Mouse (Mus musculus) Patski (cell line): ENCODE measurements around the gene Pnck. TPM values are rescaled to one million over a fixed set of nuclear protein-coding genes. Genes with fewer than 3 reads are reported as not detected.

Source experiments
- ATAC-seq: fragments of 100-300 bp; one replicate; pipeline ENCODE4 v1.8.0; 2021
- CTCF ChIA-PET: fragments of 350-600 bp; sonication (Branson Sonifier 250); formaldehyde crosslinking; loops from one replicate; lab custom pipeline; 2022; ENCODE audit warnings: inconsistent platforms; lab: Charles Lee
- POLR2A ChIA-PET: fragments of 350-600 bp; sonication (Branson Sonifier 250); formaldehyde crosslinking; loops from one replicate; lab custom pipeline; 2022; ENCODE audit warnings: antibody characterized with exemption, inconsistent platforms; lab: Charles Lee
- DNase-seq: peaks from one replicate; pipeline ENCODE4 v3.0.0-alpha.2; 2011; ENCODE audit warnings: low read depth, low spot score
- H3K27me3 ChIP-seq: fragments of 371-371 bp; one replicate; pipeline ENCODE4 v1.5.1; 2021
- CTCF ChIP-seq: fragments of 100-300 bp; IDR thresholded peaks from one replicate; pipeline ENCODE4 v1.5.1; 2021
- in situ Hi-C: fragments of 300-500 bp; cut with MboI; formaldehyde crosslinking; loops from 3 replicates; pipeline ENCODE4 v1.11.1; 2018; ENCODE audit warnings: low pct_unique_long_range_greater_than_20kb, mixed read lengths
- polyA plus RNA-seq: library from polyadenylated mRNA; unstranded; gene quantifications from one replicate; pipeline ENCODE4 v1.2.3, GENCODE M21; 2021

The Pnck gene
- polyA plus RNA-seq, 1 experiment from 2014 or later, result 0.18 TPM

- CTCF ChIA-PET, result no interaction called here
- no peak for DNase-seq
- in situ Hi-C loops, result loop anchor here (25.0 kb wide), 1 partner anchor 661 kb away; no protein-coding TSS in a partner anchor
- no peak for TF ChIP-seq CTCF
- H3K27me3 ChIP-seq, result peaks cover 3% of the 10 kb centered on the region
- ATAC-seq, result no peak
- POLR2A ChIA-PET, result no interaction called here
These were observed 13.7 kb upstream of the Pnck start for GRCm38 (mm10) chrX:73673619-73673967.

DNA sequence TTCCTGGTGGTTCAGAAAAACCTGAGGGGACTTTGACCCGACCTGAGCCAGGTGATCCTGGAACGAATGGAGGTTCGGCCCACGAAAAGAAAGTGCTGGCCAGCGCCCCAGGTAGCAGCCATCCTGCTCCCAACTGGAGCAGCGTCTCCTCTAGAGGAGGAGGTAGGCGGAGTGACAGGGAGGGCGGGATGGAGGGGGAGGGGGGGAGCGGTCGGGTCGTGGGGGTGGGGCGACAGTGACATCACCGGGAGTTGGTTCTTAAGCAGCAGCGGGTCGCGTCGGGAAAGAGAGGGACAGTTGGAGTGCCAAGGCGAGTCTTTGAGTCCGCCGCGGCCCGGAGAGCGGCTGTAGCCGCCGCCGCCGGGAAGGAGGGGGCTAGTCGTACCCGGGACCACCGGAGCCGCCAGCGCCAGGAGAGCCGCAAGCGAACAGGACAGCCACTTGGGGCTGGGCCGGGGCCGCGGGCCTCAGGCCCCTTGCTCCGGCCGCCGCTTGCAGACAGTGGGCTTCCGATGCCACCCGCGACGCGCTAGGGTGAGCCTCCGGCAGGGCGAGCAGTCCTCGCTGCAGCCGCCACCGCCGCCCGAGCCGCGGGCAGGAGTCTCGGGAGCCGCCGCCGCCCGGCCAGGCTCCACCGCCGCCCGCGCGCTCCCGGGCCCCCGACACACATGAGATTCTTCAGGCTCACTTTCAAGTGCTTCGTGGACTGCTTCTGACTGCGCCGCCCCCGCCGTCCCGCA is 13.1 kb upstream of the Pnck start, which contains the start of gene Slc6a8:
Gene Slc6a8, plus strand, starts transcription at position 272 of the 740 bp plus-strand sequence.
- in situ Hi-C loops, result loop anchor here (25.0 kb wide), 1 partner anchor 661 kb away; no protein-coding TSS in a partner anchor
- ChIA-PET CTCF (interaction anchor here (1.2 to 1.3 kb wide), 2 partner anchors 13 to 18 kb away, joined by 4 to 12 read pairs; no protein-coding TSS in a partner anchor), POLR2A (interaction anchor here (1.0 kb wide), 1 partner anchor 18 kb away, joined by 4 read pairs; no protein-coding TSS in a partner anchor)
- DNase-seq (no peak), ATAC-seq (peak; percentile 53)
- peaks cover 3% of the 10 kb centered on the region for H3K27me3 ChIP-seq
- TF ChIP-seq CTCF, result no peak

DNA sequence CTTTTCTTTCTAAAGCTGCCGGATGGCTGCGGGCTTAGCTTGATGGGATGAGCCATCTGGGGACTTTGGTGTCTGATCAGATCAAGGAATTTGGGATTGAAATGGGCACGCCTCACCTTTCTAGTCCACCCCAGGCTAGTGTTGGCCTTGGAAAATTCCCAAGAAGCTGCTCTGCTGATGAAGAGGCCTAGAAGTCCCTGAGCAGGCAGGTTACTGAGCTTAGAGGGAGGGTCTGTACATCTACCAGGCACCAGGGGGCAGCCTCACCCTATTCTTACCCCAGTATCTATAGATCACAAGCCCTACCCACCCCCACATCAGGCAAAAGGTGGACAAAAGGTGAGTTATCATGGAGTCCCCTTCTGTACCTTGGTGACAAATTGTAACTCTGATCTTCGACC is 12.1 kb upstream of the Pnck start:
- POLR2A ChIA-PET, result interaction anchor here (0.8 to 1.0 kb wide), 2 partner anchors 19 to 755 kb away, joined by 4 to 6 read pairs; no protein-coding TSS in a partner anchor
- in situ Hi-C loops, result loop anchor here (25.0 kb wide), 1 partner anchor 660 kb away; no protein-coding TSS in a partner anchor
- no peak for TF ChIP-seq CTCF
- CTCF ChIA-PET, result interaction anchor here (0.7 to 1.3 kb wide), 3 partner anchors 14 to 19 kb away, joined by 3 to 12 read pairs (median 4); no protein-coding TSS in a partner anchor
- ATAC-seq (peak; percentile 23), DNase-seq (no peak)
- peaks cover 8% of the 10 kb centered on the region for H3K27me3 ChIP-seq

- TF ChIP-seq CTCF, result no peak
- no peak for ATAC-seq
- DNase-seq, result no peak
- H3K27me3 ChIP-seq, result peaks cover 13% of the 10 kb centered on the region
- in situ Hi-C loops, result loop anchor here (25.0 kb wide), 1 partner anchor 651 kb away; no protein-coding TSS in a partner anchor
- CTCF ChIA-PET, result no interaction called here
- POLR2A ChIA-PET, result interaction anchor here (0.6 kb wide), 1 partner anchor 1310 kb away, joined by 6 read pairs; no protein-coding TSS in a partner anchor
These were observed 3.2 kb upstream of the Pnck start for GRCm38 (mm10) chrX:73663143-73663542.

DNA sequence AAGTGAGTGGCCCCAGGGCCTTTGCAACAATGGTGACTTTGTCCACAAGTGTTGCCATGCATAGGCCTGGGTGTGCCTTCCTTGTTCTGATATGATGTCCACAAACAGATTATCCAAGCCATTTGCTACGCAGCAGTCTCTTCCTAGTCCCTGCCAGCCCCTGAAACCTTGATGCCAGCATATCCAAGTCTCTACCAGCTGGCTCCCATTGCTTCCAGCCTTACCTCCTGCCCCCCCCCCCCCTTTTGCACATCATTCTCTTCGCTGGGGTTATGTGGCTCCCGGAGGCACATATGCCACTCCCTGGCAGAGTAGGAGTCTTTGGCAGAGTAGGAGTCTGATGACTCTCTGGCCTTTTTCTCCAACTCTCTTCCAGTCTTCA is 358 bp upstream of the Pnck start:
- ChIA-PET POLR2A (no interaction called here), CTCF (no interaction called here)
- in situ Hi-C loops, result loop anchor here (25.0 kb wide), 1 partner anchor 648 kb away; no protein-coding TSS in a partner anchor
- ATAC-seq, result no peak
- DNase-seq, result no peak
- no peak for TF ChIP-seq CTCF
- peaks cover 8% of the 10 kb centered on the region for H3K27me3 ChIP-seq

DNA sequence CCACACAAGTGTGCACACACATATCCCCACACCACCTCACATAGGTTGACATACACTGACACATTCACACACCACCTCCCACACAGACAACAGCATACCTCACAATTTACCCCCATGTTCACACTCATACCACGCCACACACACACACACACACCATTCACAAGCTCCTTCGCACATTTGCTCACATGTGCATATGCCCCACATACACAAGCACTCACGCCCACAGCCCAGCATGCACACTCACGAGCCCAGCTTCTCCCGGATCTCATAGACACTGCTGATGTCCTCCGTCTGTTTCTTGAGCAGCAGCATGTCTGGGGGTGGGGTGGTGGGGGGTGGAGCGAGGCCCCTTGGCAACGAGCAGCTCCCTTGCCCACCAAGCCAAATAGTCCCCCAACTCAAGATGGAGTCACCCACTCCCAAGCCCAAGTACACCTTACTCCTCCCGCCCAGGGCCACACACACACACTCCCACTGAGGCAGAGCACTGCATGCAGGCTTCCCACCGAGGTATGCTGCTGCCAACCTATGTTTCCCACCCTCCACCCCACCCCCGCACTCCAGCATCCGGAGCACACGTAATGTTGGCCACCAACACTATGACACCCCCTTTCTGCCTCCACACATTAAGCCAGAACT is 862 bp downstream of the Pnck start:
- ChIA-PET POLR2A (no interaction called here), CTCF (no interaction called here)
- ATAC-seq (no peak), DNase-seq (no peak)
- peaks cover 3% of the 10 kb centered on the region for H3K27me3 ChIP-seq
- in situ Hi-C loops, result loop anchor here (10.0 to 25.0 kb wide), 2 partner anchors 114 to 647 kb away; no protein-coding TSS in a partner anchor
- TF ChIP-seq CTCF, result no peak

- ChIA-PET CTCF (no interaction called here), POLR2A (no interaction called here)
- H3K27me3 ChIP-seq, result peaks cover 3% of the 10 kb centered on the region
- no peak for TF ChIP-seq CTCF
- in situ Hi-C loops, result loop anchor here (10.0 to 25.0 kb wide), 2 partner anchors 114 to 646 kb away; no protein-coding TSS in a partner anchor
- ATAC-seq (no peak), DNase-seq (no peak)
These were observed 1.5 kb downstream of the Pnck start for GRCm38 (mm10) chrX:73658391-73658790.

GRCm38 (mm10) chrX:73655529-73655928 is 4.4 kb downstream of the Pnck start:
- no peak for ATAC-seq
- POLR2A ChIA-PET, result no interaction called here
- DNase-seq, result no peak
- CTCF ChIA-PET, result interaction anchor here (1.7 kb wide), 1 partner anchor 112 kb away, joined by 4 read pairs; no protein-coding TSS in a partner anchor
- TF ChIP-seq CTCF, result no peak
- in situ Hi-C loops, result loop anchor here (10.0 to 25.0 kb wide), 2 partner anchors 111 to 643 kb away; no protein-coding TSS in a partner anchor
- no peaks in the 10 kb centered on the region for H3K27me3 ChIP-seq

GRCm38 (mm10) chrX:73654177-73654576 is 5.7 kb downstream of the Pnck start:
- TF ChIP-seq CTCF, result no peak
- in situ Hi-C loops, result loop anchor here (5.0 to 25.0 kb wide), 3 partner anchors 62 to 642 kb away; no protein-coding TSS in a partner anchor
- ChIA-PET POLR2A (no interaction called here), CTCF (interaction anchor here (0.6 to 1.5 kb wide), 3 partner anchors 61 to 73 kb away, joined by 3 to 7 read pairs (median 4); no protein-coding TSS in a partner anchor)
- DNase-seq (no peak), ATAC-seq (no peak)
- H3K27me3 ChIP-seq, result no peaks in the 10 kb centered on the region

- no peak for DNase-seq
- in situ Hi-C loops, result loop anchor here (5.0 to 25.0 kb wide), 3 partner anchors 61 to 641 kb away; no protein-coding TSS in a partner anchor
- ChIA-PET CTCF (interaction anchor here (1.2 to 1.5 kb wide), 2 partner anchors 61 to 68 kb away, joined by 4 to 7 read pairs; no protein-coding TSS in a partner anchor), POLR2A (no interaction called here)
- H3K27me3 ChIP-seq, result no peaks in the 10 kb centered on the region
- no peak for TF ChIP-seq CTCF
- no peak for ATAC-seq
These were observed 6.5 kb downstream of the Pnck start for GRCm38 (mm10) chrX:73653392-73653791.
